Mouse (Mus musculus) lung, postnatal 10 days (tissue): Measurements from ENCODE around the gene Atf3.

ENCODE experiments used
- DNase-seq: peaks from one replicate; pipeline ENCODE4 v3.0.0; 2021

The Atf3 gene

GRCm38 (mm10) chr1:191226570-191226969 is 8.7 kb upstream of the Atf3 start:
- DNase-seq = no peak

GRCm38 (mm10) chr1:191225771-191226170 is 7.9 kb upstream of the Atf3 start:
- no peak for DNase-seq

GRCm38 (mm10) chr1:191224981-191225703 is 7.3 kb upstream of the Atf3 start:
- peak; percentile 18 for DNase-seq

GRCm38 (mm10) chr1:191224302-191224980 is 6.6 kb upstream of the Atf3 start:
- peak; percentile 96 for DNase-seq

- DNase-seq = no peak
These were observed 6.1 kb upstream of the Atf3 start for GRCm38 (mm10) chr1:191223930-191224301.

GRCm38 (mm10) chr1:191222031-191222430 is 4.2 kb upstream of the Atf3 start:
- DNase-seq = no peak

GRCm38 (mm10) chr1:191220588-191220987 is 2.7 kb upstream of the Atf3 start:
- no peak for DNase-seq

GRCm38 (mm10) chr1:191219748-191220147 is 1.9 kb upstream of the Atf3 start:
- no peak for DNase-seq

- no peak for DNase-seq
These were observed 744 bp upstream of the Atf3 start for GRCm38 (mm10) chr1:191218583-191218982.

- no peak for DNase-seq
These were observed 1.8 kb downstream of the Atf3 start for GRCm38 (mm10) chr1:191215776-191216661.

GRCm38 (mm10) chr1:191211096-191211495 is 6.7 kb downstream of the Atf3 start:
- DNase-seq = no peak

GRCm38 (mm10) chr1:191205791-191206190 is 12.0 kb downstream of the Atf3 start:
- no peak for DNase-seq

- DNase-seq = no peak
These were observed 13.0 kb downstream of the Atf3 start for GRCm38 (mm10) chr1:191204876-191205275.

GRCm38 (mm10) chr1:191203496-191203895 is 14.3 kb downstream of the Atf3 start:
- DNase-seq = no peak

GRCm38 (mm10) chr1:191202208-191202952 is 15.5 kb downstream of the Atf3 start:
- no peak for DNase-seq

GRCm38 (mm10) chr1:191200816-191201602 is 16.8 kb downstream of the Atf3 start:
- no peak for DNase-seq

- no peak for DNase-seq
These were observed 19.9 kb downstream of the Atf3 start for GRCm38 (mm10) chr1:191197916-191198315.

- no peak for DNase-seq
These were observed 21.8 kb downstream of the Atf3 start for GRCm38 (mm10) chr1:191196016-191196415.

- DNase-seq = peak; percentile 64
These were observed 24.0 kb downstream of the Atf3 start for GRCm38 (mm10) chr1:191193657-191194424.

- no peak for DNase-seq
These were observed 25.1 kb downstream of the Atf3 start for GRCm38 (mm10) chr1:191192751-191193150.

- DNase-seq = no peak
These were observed 25.6 kb downstream of the Atf3 start for GRCm38 (mm10) chr1:191192213-191192612.
